Mouse (Mus musculus) adrenal gland (tissue): ENCODE measurements at regions not wholly inside any gene's neighbourhood (a gene's known extent, or its start where the extent isn't known, plus 50 kb on each side); places are given as distances from the start of the nearest gene placed in this dataset.

ENCODE experiments used
- intact Hi-C: fragments of 180-260 bp; cut with DNase I; formaldehyde crosslinking; loops from one replicate; pipeline ENCODE4 v1.15.1; 2025

GRCm38 (mm10) chr10:72188326-72188725, 466.3 kb upstream of the Zwint start:
- intact Hi-C loops = no loop called here

GRCm38 (mm10) chr10:72217812-72218211, 436.8 kb upstream of the Zwint start:
- intact Hi-C loops = no loop called here

GRCm38 (mm10) chr10:72221120-72221519, 433.5 kb upstream of the Zwint start:
- intact Hi-C loops = loop anchor here (5.0 kb wide), 1 partner anchor 409 kb away; no protein-coding TSS in a partner anchor

- intact Hi-C loops = loop anchor here (5.0 kb wide), 1 partner anchor 410 kb away; no protein-coding TSS in a partner anchor
Observed at GRCm38 (mm10) chr10:72222505-72222904, 432.1 kb upstream of the Zwint start.

GRCm38 (mm10) chr10:72225084-72225483, 429.6 kb upstream of the Zwint start:
- intact Hi-C loops = no loop called here

- intact Hi-C loops = loop anchor here (5.0 kb wide), 1 partner anchor 147 kb away; no protein-coding TSS in a partner anchor
Observed at GRCm38 (mm10) chr10:72244106-72244505, 410.5 kb upstream of the Zwint start.
